Mouse (Mus musculus) bone marrow macrophage, adult 2 months (primary cell): Measurements from ENCODE around the gene Olfr139.

Experiments
- CTCF ChIP-seq: IDR thresholded peaks from 2 replicates; pipeline ENCODE4 v1.5.1; 2012; ENCODE audit warnings: low read depth, mild to moderate bottlenecking, low read length, moderate library complexity
- POLR2A ChIP-seq: IDR thresholded peaks from 2 replicates; pipeline ENCODE4 v1.6.1; 2012; ENCODE audit warnings: mild to moderate bottlenecking, low read depth, low read length, borderline replicate concordance

GRCm38 (mm10) chr11:74101507-74101906, 45.2 kb upstream of the Olfr139 start:
- TF ChIP-seq CTCF (no peak), POLR2A (no peak)
